Mouse (Mus musculus) C2C12 (cell line): ENCODE data around the gene 2610001J05Rik. TPM values are rescaled to one million over a fixed set of nuclear protein-coding genes. Genes with fewer than 3 reads are reported as not detected.

Source experiments
- H3K27me3 ChIP-seq: one replicate; pipeline ENCODE4 v1.6.1; 2011; ENCODE audit not compliant: control insufficient read depth, insufficient read depth, insufficient read length
- H3K36me3 ChIP-seq: one replicate; pipeline ENCODE4 v1.6.1; 2011; ENCODE audit not compliant: control insufficient read depth, insufficient read depth
- H3K4me3 ChIP-seq: one replicate; pipeline ENCODE4 v1.5.1; 2011; ENCODE audit warnings: mild to moderate bottlenecking, control low read depth; ENCODE audit not compliant: poor library complexity, insufficient read depth, severe bottlenecking
- H3K79me2 ChIP-seq: one replicate; pipeline ENCODE4 v1.6.1; 2011; ENCODE audit not compliant: control insufficient read depth, insufficient read depth
- H3K79me3 ChIP-seq: one replicate; pipeline ENCODE4 v1.6.1; 2011; ENCODE audit warnings: low read depth, control low read depth
- H3ac ChIP-seq: one replicate; pipeline ENCODE3; 2011; ENCODE audit warnings: low read depth; ENCODE audit not compliant: control insufficient read depth, insufficient read length
- CEBPB ChIP-seq: IDR thresholded peaks from one replicate; pipeline ENCODE4 v1.6.1; 2011; ENCODE audit warnings: low read depth, mild to moderate bottlenecking, control low read depth, moderate library complexity
- CTCF ChIP-seq: IDR thresholded peaks from one replicate; pipeline ENCODE4 v1.5.1; 2011; ENCODE audit not compliant: control insufficient read depth, insufficient read depth, insufficient read length
- FOSL1 ChIP-seq: IDR thresholded peaks from one replicate; pipeline ENCODE4 v1.8.0; 2011; ENCODE audit warnings: mild to moderate bottlenecking, low read length; ENCODE audit not compliant: poor library complexity, insufficient read depth, severe bottlenecking
- MAX ChIP-seq: IDR thresholded peaks from one replicate; pipeline ENCODE4 v1.6.1; 2011; ENCODE audit warnings: mild to moderate bottlenecking, control low read depth
- MYOD1 ChIP-seq: IDR thresholded peaks from one replicate; pipeline ENCODE4 v1.6.1; 2011; ENCODE audit warnings: low read depth; ENCODE audit not compliant: control insufficient read depth, insufficient read length
- MYOG ChIP-seq: IDR thresholded peaks from one replicate; pipeline ENCODE4 v1.6.1; 2011; ENCODE audit not compliant: control insufficient read depth, insufficient read length; ENCODE audit errors: extremely low read depth
- USF1 ChIP-seq: IDR thresholded peaks from one replicate; pipeline ENCODE4 v1.6.1; 2011; ENCODE audit warnings: low read depth, mild to moderate bottlenecking, control low read depth, moderate library complexity
- polyA plus RNA-seq: library from polyadenylated mRNA; unstranded; fragments of >200 nt; fragmentation: generic; extraction: Trizol; gene quantifications from one replicate; pipeline ENCODE4 v1.2.1, GENCODE M21; 2012; ENCODE audit warnings: missing spikeins

Gene 2610001J05Rik
- polyA plus RNA-seq, 1 experiment = 63.8 TPM

- TF ChIP-seq MAX = no peak
- no peak for TF ChIP-seq CTCF
- TF ChIP-seq MYOG = no peak
- TF ChIP-seq CEBPB = no peak
- no peak for TF ChIP-seq MYOD1
- TF ChIP-seq FOSL1 = no peak
- TF ChIP-seq USF1 = no peak
- no peak overlapping the region for H3K4me3 ChIP-seq
- no peaks in the 10 kb centered on the region for H3K36me3 ChIP-seq
- H3K79me3 ChIP-seq = no peaks in the 10 kb centered on the region
- no peaks in the 10 kb centered on the region for H3K79me2 ChIP-seq
- H3ac ChIP-seq = no peak overlapping the region
- H3K27me3 ChIP-seq = no peaks in the 10 kb centered on the region
Measured at GRCm38 (mm10) chr6:13836967-13837570, 34.2 kb downstream of the 2610001J05Rik start.

GRCm38 (mm10) chr6:13835720-13836665, 35.3 kb downstream of the 2610001J05Rik start:
- no peak overlapping the region for H3K4me3 ChIP-seq
- no peaks in the 10 kb centered on the region for H3K79me2 ChIP-seq
- TF ChIP-seq FOSL1 (no peak), USF1 (no peak), CTCF (no peak)
- H3K27me3 ChIP-seq = no peaks in the 10 kb centered on the region
- H3K36me3 ChIP-seq = no peaks in the 10 kb centered on the region
- H3K79me3 ChIP-seq = no peaks in the 10 kb centered on the region
- no peak overlapping the region for H3ac ChIP-seq

- H3K36me3 ChIP-seq = no peaks in the 10 kb centered on the region
- H3ac ChIP-seq = no peak overlapping the region
- H3K79me2 ChIP-seq = no peaks in the 10 kb centered on the region
- no peaks in the 10 kb centered on the region for H3K79me3 ChIP-seq
- no peaks in the 10 kb centered on the region for H3K27me3 ChIP-seq
- TF ChIP-seq MYOG (no peak), CTCF (no peak), CEBPB (no peak), USF1 (no peak), FOSL1 (no peak), MYOD1 (no peak), MAX (no peak)
- H3K4me3 ChIP-seq = no peak overlapping the region
Measured at GRCm38 (mm10) chr6:13832770-13833169, 38.5 kb downstream of the 2610001J05Rik start.

GRCm38 (mm10) chr6:13828877-13829276, 42.4 kb downstream of the 2610001J05Rik start:
- TF ChIP-seq USF1 (no peak), MYOG (no peak), MAX (no peak), FOSL1 (no peak), CTCF (no peak), CEBPB (no peak), MYOD1 (no peak)
- Histone ChIP-seq H3K4me3 (no peak overlapping the region), H3K79me3 (no peaks in the 10 kb centered on the region), H3K79me2 (no peaks in the 10 kb centered on the region), H3ac (no peak overlapping the region), H3K36me3 (no peaks in the 10 kb centered on the region), H3K27me3 (no peaks in the 10 kb centered on the region)

Other genes with a start within 250 kb of the 2610001J05Rik start
- 1.9 TPM for gene Bmt2, start 193.6 kb downstream of the 2610001J05Rik start, polyA plus RNA-seq
- gene Gpr85, start 31.6 kb downstream of the 2610001J05Rik start, polyA plus RNA-seq = 0.98 TPM